Mouse (Mus musculus): ENCODE data around the gene Ak2. TPM values are rescaled to one million over a fixed set of nuclear protein-coding genes. Genes with fewer than 3 reads are reported as not detected.

The Ak2 gene
- 79.2 and 129 TPM in 2 replicates for polyA plus RNA-seq (2012; rRNA removed)

- DNase-seq (ENCODE audit: low read depth), result no peak
Measured at GRCm38 (mm10) chr4:128991500-128992008, at the start of gene Ak2. Ak2 (plus strand) TSS chr4:128991958.

GRCm38 (mm10) chr4:128942346-128942745 lies 49.4 kb upstream of the Ak2 start:
- DNase-seq (ENCODE audit: low read depth), result no peak

GRCm38 (mm10) chr4:128946736-128947135 lies 45.0 kb upstream of the Ak2 start:
- no peak for DNase-seq (ENCODE audit: low read depth)

- no peak for DNase-seq (ENCODE audit: low read depth)
Measured at GRCm38 (mm10) chr4:128947326-128947933, 44.3 kb upstream of the Ak2 start.

- no peak for DNase-seq (ENCODE audit: low read depth)
Measured at GRCm38 (mm10) chr4:128948137-128948674, 43.6 kb upstream of the Ak2 start.

GRCm38 (mm10) chr4:128949470-128950005 lies 42.2 kb upstream of the Ak2 start:
- DNase-seq (ENCODE audit: low read depth), result no peak

- DNase-seq (ENCODE audit: low read depth), result no peak
Measured at GRCm38 (mm10) chr4:128950461-128950860, 41.3 kb upstream of the Ak2 start.

GRCm38 (mm10) chr4:128953851-128954250 lies 37.9 kb upstream of the Ak2 start:
- no peak for DNase-seq (ENCODE audit: low read depth)

- DNase-seq (ENCODE audit: low read depth), result no peak
Measured at GRCm38 (mm10) chr4:128957155-128957911, 34.4 kb upstream of the Ak2 start.

GRCm38 (mm10) chr4:128958156-128958555 lies 33.6 kb upstream of the Ak2 start:
- DNase-seq (ENCODE audit: low read depth), result no peak

- DNase-seq (ENCODE audit: low read depth), result no peak
Measured at GRCm38 (mm10) chr4:128958849-128959248, 32.9 kb upstream of the Ak2 start.

- no peak for DNase-seq (ENCODE audit: low read depth)
Measured at GRCm38 (mm10) chr4:128959676-128960075, 32.1 kb upstream of the Ak2 start.

GRCm38 (mm10) chr4:128961301-128962028 lies 30.3 kb upstream of the Ak2 start:
- no peak for DNase-seq (ENCODE audit: low read depth)

- DNase-seq (ENCODE audit: low read depth), result no peak
Measured at GRCm38 (mm10) chr4:128962029-128962925, 29.5 kb upstream of the Ak2 start, which contains the start of gene Azin2. Azin2 (minus strand) TSS chr4:128962442.

GRCm38 (mm10) chr4:128962926-128963290 lies 28.9 kb upstream of the Ak2 start:
- DNase-seq (ENCODE audit: low read depth), result no peak

GRCm38 (mm10) chr4:128966751-128967150 lies 25.0 kb upstream of the Ak2 start:
- no peak for DNase-seq (ENCODE audit: low read depth)

- no peak for DNase-seq (ENCODE audit: low read depth)
Measured at GRCm38 (mm10) chr4:128969081-128969480, 22.7 kb upstream of the Ak2 start.

- DNase-seq (ENCODE audit: low read depth), result no peak
Measured at GRCm38 (mm10) chr4:128969607-128970416, 21.9 kb upstream of the Ak2 start.

GRCm38 (mm10) chr4:128970417-128970807 lies 21.3 kb upstream of the Ak2 start:
- DNase-seq (ENCODE audit: low read depth), result no peak

Data from gonadal fat pad, adult 2 months (tissue).